Mouse (Mus musculus): ENCODE data around the gene Maats1.

DNA sequence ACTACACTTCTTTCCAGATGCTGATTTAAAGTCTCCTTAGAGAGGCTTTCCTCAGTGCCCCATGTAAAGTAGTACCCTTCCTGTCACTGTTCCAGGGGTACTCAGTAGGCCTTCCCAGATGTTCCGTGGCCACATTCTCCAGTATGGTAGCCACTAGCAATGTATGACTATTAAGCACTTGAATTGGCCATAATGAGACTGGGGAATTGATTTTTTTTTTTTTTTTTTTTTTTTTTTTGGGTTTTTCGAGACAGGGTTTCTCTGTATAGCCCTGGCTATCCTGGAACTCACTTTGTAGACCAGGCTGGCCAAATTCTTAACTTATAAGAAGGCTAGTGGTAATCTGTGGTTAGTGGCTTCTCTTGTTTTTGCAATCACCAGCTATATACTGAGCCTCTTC is 7.9 kb upstream of the Maats1 start:
- no peak for TF ChIP-seq USF1 (IDR thresholded peaks at IDR 0.05; ENCODE audit: low read depth, low read length)
- no peak for TF ChIP-seq MAX (IDR thresholded peaks at IDR 0.05; ENCODE audit: low read length)
- TF ChIP-seq E2F4 (IDR thresholded peaks at IDR 0.05; ENCODE audit: borderline replicate concordance, low read depth, low read length), result no peak
- no peak for TF ChIP-seq CTCF (IDR thresholded peaks at IDR 0.05 in 2 of 3, conservative IDR thresholded peaks at IDR 0.05 in 1 of 3; ENCODE audit: control insufficient read depth in 1 of 3, insufficient read depth in 1 of 3, low read depth in 2 of 3, low read length in 3 of 3, poor library complexity in 1 of 3, severe bottlenecking in 1 of 3)

Data from MEL (cell line).